Mouse (Mus musculus) spleen, postnatal 4 days (tissue): ENCODE measurements around the gene Gnb4.

Experiments
- DNase-seq, 2 experiments: peaks; one replicate each; pipeline ENCODE4 v3.0.0; 2022; ENCODE audit warnings: low spot score in 2 of 2

Gnb4 gene

GRCm38 (mm10) chr3:32616331-32617052, at the start of gene Gnb4:
Gene Gnb4, minus strand, starts transcription at chr3:32616585.
- DNase-seq = peak; percentile 45 to 76

GRCm38 (mm10) chr3:32661556-32661930, 45.2 kb upstream of the Gnb4 start:
- DNase-seq = no peak

- DNase-seq = no peak
These were observed 44.6 kb upstream of the Gnb4 start for GRCm38 (mm10) chr3:32660831-32661555.

- DNase-seq = no peak
These were observed 43.9 kb upstream of the Gnb4 start for GRCm38 (mm10) chr3:32660276-32660675.

GRCm38 (mm10) chr3:32659506-32659905, 43.1 kb upstream of the Gnb4 start:
- DNase-seq = no peak

- no peak for DNase-seq
These were observed 42.4 kb upstream of the Gnb4 start for GRCm38 (mm10) chr3:32658821-32659220.

- DNase-seq = peak in 1 of 2 experiments; percentile 16
These were observed 42.0 kb upstream of the Gnb4 start for GRCm38 (mm10) chr3:32658401-32658800.

GRCm38 (mm10) chr3:32656398-32656994, 40.1 kb upstream of the Gnb4 start:
- DNase-seq = no peak

GRCm38 (mm10) chr3:32655994-32656393, 39.6 kb upstream of the Gnb4 start:
- DNase-seq = no peak

GRCm38 (mm10) chr3:32652739-32653138, 36.4 kb upstream of the Gnb4 start:
- no peak for DNase-seq

- DNase-seq = no peak
These were observed 32.9 kb upstream of the Gnb4 start for GRCm38 (mm10) chr3:32649284-32649683.

GRCm38 (mm10) chr3:32646918-32647317, 30.5 kb upstream of the Gnb4 start:
- no peak for DNase-seq

- no peak for DNase-seq
These were observed 28.4 kb upstream of the Gnb4 start for GRCm38 (mm10) chr3:32644751-32645150.

- no peak for DNase-seq
These were observed 25.7 kb upstream of the Gnb4 start for GRCm38 (mm10) chr3:32642116-32642515.

GRCm38 (mm10) chr3:32638240-32638639, 21.9 kb upstream of the Gnb4 start:
- no peak for DNase-seq

- no peak for DNase-seq
These were observed 16.4 kb upstream of the Gnb4 start for GRCm38 (mm10) chr3:32632760-32633264.

- no peak for DNase-seq
These were observed 13.8 kb upstream of the Gnb4 start for GRCm38 (mm10) chr3:32630210-32630609.

GRCm38 (mm10) chr3:32628141-32628540, 11.8 kb upstream of the Gnb4 start:
- no peak for DNase-seq

- no peak for DNase-seq
These were observed 5.7 kb upstream of the Gnb4 start for GRCm38 (mm10) chr3:32622106-32622505.

GRCm38 (mm10) chr3:32621658-32622057, 5.3 kb upstream of the Gnb4 start:
- no peak for DNase-seq

- DNase-seq = no peak
These were observed 763 bp upstream of the Gnb4 start for GRCm38 (mm10) chr3:32617053-32617642.

- no peak for DNase-seq
These were observed 417 bp downstream of the Gnb4 start for GRCm38 (mm10) chr3:32616006-32616330.
